Mouse (Mus musculus) 3134 (cell line): Measurements from ENCODE around the gene 9230104L09Rik.

Source experiments
- DNase-seq: peaks from one replicate; pipeline ENCODE4 v3.0.0-alpha.2; 2011; ENCODE audit warnings: low spot score; ENCODE audit not compliant: insufficient read length; ENCODE audit errors: extremely low read depth

Gene 9230104L09Rik

DNA sequence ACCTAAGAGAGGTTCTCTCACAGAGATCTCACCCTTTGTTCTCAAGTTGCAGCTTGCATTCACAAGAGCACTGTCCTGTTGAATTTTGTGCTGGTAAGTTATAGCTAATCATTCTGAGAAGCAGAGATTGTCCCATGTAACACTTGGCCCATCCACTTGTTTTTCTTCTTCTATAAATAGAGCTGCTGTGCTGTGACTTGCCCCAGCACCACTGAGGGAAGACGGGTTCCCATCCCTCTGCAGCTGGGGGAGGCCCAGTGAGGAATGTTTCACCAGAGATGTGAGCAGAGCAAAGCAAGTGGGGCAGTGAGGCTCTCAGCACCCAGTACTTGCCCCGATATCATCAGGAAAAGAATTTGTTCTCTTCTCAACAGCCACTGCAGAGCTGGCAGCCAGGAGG is at the start of gene 9230104L09Rik:
Gene 9230104L09Rik (minus strand): TSS at position 73 of the 400 bp plus-strand sequence.
- no peak for DNase-seq

DNA sequence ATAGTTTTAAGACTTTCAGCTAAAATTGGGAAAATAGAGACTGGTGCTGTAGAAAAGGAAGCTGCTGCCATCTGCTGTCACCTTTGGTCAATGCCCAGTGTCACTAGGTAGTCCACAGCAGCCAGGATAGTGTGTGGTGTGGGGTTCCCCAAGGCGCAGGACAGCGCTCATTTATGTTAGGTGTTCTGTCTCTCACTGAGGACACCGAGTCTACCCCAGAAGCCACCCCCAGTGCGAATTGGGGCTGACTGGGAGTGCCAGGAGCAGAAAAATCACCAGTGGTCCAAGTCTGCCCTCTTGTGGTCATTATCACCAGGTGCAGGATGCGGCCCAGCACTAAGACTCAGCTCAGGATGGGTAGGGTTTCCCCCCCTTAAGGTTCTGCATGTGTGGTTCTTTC is 37.4 kb upstream of the 9230104L09Rik start:
- DNase-seq, result peak; percentile 38

DNA sequence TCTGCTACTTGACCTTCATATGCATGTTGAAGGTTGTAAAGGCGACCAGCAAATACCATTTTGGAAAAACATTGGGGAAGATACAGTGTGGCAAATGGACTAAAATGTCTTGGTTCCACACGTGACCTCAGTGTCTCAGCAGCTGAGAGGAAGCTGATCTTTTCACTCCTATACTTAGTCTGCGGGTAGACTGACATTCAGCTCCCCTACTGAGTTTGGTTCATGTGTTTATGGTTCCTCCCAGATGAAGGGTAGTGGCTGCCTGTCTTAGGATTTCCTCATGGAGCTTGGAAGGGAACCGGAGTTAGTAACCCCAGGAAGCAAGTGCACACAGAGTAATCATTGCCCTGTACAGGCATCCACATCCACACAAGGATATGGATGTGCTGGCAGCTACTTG is 35.5 kb upstream of the 9230104L09Rik start:
- no peak for DNase-seq

DNA sequence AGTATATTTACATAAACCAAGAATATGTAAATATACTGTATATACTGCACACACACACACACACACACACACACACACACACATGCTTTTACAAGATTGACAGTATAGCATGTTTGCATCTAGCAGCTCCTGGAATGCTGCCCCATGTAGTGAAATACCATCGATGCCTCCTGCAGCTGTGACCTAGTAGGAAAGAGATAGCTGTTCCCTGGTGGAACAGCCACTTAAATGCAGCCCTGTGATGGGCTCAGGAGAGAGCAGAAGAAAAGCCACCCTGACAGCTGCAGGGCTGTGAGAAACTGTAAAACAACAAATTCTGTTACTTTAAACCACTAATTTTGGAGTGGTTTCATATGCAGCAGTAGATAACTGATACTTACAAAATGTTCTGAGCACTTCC is 31.4 kb upstream of the 9230104L09Rik start:
- DNase-seq, result no peak

DNA sequence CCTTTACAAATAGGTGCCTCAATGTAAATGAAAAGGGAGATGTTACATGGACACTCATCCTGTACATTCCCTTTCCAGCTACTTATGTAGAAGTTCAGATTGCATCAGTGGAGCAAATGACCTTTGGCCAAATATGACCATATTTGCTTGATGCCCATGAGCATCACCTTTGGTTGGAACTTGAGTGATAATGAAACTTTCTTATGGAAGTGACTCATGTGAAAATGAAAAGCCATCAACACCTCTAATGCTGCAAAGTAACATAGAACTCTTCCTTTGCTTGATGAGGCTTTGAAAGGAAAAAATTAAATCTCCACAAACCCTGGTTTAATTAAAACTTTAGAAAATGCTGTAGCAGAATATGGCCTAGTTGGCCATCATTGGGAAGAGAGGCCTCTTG is 28.3 kb upstream of the 9230104L09Rik start:
- DNase-seq, result no peak

DNA sequence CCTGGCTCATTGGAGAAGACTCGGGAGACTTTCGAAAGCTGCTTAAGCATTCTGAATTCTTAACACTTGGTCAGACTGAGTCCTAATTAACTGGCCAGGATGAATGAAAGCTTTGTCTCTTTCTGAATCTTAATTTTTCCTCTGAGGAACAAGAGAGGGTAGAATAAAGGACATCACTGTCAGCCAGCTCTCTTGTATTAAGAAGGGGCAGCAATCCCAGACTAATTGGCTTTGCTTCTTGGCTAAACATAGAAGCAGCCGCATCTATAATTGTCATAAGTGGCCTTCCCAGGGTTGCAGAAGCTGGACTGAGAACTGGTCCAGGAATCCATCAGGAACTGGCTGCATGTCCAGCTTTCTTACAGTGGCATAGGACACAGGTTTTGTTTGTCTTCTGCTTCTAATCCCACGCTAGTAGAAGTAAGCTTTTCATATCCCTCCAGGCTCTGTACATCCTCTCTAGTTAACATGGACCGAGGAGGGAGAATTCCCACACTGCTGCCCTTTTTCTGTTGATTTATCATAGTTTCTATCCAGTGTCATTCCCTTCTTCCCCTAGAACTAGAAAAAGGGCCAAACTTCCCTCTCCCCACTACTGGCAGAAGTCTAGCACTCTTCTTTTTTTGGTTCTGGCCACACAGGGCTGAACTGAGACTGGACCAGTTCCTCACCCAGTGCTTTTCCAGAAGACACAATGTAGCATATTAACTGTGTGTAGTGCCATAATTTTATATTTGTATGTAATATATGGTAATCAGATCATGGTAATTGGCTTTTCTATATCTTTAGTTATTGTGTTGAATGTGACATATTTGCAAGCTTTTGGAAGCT is 25.4 kb upstream of the 9230104L09Rik start:
- DNase-seq, result no peak

DNA sequence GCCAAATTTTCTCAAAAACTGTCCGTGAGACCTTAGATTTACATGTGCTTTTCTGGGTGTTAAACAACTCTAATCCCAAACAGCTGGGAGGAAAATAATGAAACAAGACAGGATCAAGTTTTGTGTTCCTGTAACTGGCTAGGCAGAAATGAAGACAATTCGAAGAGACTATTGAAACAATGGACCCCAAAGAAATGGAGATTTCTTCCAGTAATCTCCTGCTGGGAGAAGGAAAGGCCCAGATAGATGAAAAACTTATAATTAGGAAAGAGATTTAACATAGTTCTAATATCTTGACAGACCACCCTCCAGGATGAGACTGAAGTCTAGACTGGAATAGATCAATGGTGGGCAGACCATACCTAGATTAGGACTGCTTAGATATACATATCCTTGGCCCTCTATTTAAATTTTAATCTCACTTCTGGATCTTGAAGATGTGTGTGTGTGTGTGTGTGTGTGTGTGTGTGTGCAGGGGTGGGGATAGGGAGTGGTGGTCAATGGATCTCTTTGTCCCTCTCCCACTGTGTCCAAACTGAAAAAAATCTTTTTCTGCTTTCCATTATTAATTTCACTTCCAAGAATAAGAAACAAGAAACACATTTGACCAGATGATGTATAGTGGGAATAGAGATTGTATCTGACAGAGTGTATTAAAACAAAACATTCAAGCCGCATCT is 24.6 kb upstream of the 9230104L09Rik start:
- no peak for DNase-seq

DNA sequence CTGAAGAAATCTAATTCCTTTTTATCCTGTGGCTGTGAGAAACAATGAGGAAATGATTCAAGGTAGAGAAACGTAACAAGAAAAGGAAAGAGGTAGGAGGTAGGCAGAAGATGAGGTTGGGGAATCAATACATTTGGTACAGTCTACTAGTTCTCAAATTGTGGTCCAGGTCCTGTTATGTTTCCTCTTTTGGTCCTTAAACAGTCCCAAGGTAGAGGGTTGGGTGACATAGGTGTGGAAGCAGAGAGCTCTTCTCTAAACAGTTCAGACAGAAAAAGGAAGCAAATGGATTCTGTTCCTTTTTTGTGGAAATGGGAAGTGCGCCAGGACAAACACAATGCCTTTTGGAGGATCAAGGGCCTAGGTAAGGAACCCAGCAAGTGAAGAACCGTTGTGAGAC is 24.0 kb upstream of the 9230104L09Rik start:
- DNase-seq, result no peak

DNA sequence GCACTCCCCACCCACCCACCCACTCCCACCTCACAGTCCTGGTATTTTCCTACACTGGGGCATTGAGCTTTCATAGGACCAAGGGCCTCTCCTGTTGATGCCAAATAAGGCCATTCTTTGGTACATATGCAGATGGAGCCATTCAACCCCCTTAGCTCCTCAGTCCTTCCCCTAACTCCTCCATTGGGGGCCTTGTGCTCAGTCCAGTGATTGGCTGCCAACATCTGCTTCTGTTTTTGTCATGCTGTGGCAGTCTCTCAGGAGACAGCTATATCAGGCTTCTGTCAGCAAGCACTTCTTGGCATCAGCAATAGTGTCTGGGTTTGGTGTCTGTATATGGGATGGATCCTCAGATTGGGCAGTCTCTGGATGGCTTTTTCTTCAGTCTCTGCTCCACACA is 19.9 kb upstream of the 9230104L09Rik start:
- DNase-seq, result no peak

DNA sequence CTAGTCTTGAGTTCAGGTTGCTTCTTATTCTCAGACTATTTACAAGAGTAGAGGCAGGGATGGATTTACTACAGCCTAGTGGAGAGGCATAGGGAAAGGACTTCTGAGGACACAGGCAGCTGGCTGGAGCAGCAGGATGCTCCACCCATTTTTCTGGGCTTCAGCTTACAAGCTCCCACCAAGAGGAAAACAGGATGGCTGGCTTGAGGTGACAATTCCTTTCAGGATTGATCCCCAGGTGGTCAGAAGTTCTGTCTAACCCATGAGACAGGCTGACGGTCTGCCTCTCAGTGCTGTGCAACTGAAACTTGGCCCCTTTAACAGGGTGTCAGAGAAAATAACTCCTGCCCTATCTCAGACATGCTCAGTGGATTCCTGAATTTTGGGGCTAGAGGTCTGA is 14.4 kb upstream of the 9230104L09Rik start:
- no peak for DNase-seq

DNA sequence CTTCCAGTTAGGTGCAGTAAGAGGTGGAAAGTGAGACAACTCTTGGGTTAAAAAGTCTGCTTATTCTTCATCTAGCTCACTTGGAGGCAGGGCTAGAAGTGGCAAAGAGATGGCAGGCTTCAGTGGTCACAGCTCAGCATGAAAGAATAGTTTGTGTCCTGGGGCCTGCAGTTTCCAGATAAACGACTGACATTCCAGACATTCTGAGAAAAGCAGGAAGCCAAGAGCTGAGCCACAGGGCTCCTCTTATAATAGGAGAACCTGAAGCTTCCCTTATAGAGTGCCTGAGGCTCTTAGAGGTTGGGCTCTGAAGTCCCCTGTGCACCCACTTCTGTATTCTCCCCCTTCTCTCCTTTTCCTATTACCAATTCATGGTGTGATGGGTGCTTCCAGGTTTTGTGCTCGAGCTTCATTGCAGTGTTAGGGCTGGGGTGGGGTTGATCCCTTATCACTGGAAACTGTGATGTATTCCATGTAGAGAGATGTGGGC is 13.8 kb upstream of the 9230104L09Rik start:
- DNase-seq, result no peak

DNA sequence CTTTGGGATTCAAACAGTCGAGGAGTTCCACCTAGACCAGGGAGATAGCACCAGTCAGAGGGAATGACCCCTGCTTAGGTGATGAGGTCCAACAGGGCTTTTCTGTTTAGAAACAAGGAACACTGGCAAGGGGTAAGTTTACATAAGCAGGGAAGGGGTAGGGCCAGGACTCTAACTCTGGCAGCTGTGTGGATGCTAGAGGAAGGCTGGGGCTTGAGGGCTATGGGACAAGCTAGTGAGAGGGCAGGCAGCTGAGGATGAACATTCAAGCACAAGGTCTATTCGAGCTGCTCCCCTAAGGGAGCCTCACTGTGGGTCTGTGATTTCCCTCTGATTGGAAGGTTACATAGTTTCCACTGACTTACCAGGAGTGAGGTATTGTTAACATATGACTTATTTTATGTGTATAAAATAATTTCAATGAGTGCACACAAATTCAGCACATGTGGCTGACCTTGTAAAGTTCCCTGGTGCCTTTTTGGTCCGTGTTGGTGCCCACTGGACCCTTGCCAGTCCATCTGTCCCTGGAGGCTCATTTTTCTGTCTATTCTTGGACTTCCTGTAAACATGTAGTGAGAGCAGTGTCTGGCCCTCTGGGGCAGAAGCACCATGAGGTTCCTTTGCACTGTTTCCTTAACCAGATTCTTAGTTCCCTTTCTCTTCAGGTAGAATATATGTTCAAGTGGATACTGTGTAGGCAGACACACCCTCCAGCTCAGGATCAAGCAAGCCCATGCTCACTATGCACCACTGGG is 12.4 kb upstream of the 9230104L09Rik start:
- DNase-seq, result peak; percentile 32

DNA sequence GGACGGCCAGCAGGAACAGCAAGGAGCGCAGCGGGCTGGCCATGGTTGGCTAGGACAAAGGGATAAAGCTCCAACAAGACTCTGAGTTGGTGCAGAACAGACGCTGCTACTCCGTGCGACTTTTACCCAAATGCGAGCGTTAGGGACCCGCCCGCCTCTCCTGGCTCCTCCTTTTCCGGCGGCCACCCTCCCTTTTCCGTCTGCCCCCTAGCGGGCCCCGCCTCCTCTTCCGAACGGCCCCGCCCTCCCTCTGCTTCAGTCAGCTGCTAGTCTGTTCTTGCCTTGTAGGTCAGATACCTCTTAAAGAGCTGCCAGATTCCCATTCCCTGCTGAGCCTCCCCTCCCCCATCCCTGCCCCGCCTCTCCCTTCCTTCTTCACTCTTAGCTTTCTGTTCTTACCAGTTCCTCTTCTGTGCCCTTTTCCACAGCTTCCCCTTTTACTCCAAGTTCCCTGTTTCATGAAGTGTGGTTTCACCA is 10.5 kb upstream of the 9230104L09Rik start, which contains the start of gene Cst3:
Gene Cst3 (minus strand): TSS at position 358 of the 477 bp plus-strand sequence.
- peak; percentile 88 for DNase-seq

DNA sequence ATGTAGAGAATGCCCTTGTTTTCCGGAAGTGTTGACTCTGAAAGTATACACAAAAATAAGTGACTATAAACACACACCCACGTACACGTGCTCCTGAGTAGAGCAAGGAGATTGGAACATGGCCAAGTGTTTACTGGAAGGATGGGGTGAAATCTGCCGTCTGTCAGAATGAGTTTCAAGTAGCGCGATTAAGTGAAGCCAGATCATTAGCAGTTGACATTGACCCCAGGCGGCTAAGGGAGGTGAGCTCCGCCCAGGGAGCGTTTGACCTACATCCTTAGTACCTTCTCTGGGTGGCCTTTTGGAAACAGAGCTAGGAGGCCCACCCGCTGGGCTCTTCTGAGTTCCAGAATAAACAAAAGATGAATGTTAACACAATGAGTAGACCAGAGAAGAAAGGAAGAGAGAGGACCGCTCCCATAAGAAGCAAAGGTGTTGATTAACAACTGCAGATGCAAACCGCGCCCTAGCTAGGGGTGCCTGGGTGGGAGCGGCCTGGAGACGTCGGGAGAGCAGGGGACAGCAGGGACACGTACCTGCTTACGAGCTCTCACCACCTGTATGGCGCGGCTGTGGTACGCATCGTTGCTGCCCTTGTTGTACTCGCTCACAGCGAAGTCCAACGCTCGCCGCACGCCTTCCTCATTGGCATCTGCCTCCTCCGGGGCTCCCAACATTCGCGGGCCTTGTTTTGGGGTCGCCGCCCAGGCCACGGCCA is 9.9 kb upstream of the 9230104L09Rik start:
- DNase-seq, result no peak

DNA sequence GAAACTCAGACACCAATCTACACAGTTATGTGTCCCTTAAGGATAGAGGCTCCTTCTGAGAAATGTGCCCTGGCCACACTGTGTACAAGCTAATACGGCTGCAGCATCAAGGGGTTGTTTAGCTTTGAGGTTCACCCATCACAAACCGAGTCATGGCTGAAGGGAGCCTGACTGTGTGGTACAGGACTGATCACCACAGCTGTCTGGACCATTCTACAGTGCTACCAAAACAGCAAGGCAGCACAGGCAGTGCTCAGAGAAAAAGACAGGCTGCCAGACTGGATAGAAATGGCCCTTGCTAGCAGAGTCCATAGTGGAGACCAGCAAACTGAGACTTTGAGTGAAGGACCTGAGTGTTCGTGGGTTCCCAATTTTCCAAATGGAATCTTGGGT is 9.4 kb upstream of the 9230104L09Rik start:
- DNase-seq, result no peak

DNA sequence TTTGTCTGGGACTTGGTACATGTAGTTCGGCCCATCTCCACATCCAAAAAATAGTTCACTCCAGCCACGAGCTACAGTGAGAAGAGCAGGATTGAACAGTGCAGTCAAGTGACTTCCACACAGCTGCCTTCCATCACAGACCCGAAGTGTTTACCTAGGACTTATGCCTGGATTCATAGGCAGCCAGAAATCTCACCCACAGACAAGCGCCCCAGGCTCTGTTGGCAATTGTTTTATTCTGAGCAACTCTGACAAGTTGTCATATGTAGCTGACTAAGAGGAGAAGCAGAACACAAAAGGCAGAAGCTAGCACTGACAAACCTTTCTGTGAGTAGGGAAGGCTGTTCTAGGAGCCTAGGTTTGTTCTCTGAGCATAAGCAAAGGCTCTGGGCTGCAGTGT is 8.0 kb upstream of the 9230104L09Rik start:
- peak; percentile 54 for DNase-seq

DNA sequence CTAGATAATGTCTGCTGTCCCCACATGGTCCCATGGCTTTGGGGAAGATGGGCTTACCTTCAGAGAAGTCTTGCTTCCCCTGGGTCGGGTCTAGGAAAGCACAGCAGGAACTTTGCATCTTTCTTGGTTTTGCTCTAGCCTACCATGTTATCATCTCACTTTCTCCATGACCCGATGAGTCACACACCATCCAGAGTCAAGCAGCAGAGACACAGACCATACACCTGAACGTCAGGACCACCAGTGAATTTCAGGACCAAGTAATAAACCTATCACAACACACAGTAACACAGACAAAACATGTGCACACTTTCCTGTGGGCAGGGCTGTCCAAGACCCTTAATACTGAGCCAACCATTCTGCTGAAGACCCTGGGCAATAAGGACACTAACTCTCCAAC is 5.7 kb upstream of the 9230104L09Rik start:
- DNase-seq, result no peak

DNA sequence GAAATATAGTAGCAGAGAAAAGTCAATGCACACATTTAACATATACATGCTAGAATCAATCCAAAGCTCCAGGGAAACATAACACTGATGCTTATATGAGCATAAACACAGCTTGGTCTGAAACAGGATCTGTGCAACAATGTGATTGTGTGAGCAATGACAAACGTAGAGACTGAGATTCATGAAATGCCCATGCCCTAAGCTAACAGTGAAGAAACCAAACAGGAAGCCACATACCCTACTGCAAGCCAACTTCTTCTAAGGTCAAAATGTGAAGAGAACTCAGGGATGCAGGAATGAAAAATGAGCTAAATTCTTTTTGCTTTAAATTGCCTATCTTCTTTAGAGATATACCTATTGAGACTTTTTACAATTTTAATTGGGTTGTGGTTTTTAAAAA is 4.1 kb upstream of the 9230104L09Rik start:
- no peak for DNase-seq

DNA sequence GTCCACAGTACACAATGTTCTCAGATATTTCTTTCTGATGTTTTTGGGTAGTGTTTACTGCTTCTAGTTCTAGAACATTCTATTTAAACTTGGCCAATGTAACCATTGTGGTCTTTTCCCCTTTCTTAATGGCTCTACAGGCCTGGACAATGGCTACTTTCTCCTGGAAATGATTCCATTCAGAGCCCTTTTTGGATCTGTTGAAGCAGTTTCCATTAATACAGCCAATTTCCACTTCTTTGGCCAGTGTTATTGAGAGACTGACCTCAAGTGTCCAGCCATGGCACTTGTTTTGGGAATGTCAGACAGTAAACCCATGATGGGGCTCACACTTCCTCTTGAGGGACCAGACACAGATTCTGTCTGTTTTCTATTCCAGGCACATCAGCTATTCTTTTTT is 3.1 kb downstream of the 9230104L09Rik start:
- DNase-seq, result no peak

DNA sequence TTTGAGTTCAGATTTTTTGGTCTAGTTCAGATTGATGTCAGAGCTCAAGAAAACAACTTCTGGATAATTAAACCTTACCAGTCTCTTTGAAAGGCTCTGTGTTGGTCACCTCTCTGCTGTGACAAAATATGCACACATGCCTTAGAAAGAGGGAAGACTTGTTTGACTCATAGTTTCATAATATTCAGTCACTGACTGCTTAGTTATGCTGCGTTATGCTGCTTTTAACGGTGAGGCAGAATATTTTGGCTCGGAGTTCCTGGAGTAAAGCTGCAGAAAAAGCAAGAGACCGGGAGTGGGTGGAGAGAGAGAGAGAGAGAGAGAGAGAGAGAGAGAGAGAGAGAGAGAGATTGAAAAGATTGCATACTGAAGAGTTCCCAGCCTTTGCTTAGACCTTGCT is 3.8 kb downstream of the 9230104L09Rik start:
- DNase-seq, result peak; percentile 49
